Mouse (Mus musculus): ENCODE measurements around the gene Srebf2.
"Not testable (repeated sequence)": the region's sequence is repeated elsewhere in the genome, so short reads cannot be mapped to it uniquely, and the experiment has no call there.

The Srebf2 gene

GRCm38 (mm10) chr15:82146770-82147610 is at the start of gene Srebf2:
Gene Srebf2 (plus strand): TSS chr15:82147181.
- peak; percentile 100 for DNase-seq (ENCODE audit: low read depth, low spot score)

- peak; percentile 56 for DNase-seq (ENCODE audit: low read depth, low spot score)
Measured at GRCm38 (mm10) chr15:82106953-82107555, 39.9 kb upstream of the Srebf2 start.

- peak; percentile 25 for DNase-seq (ENCODE audit: low read depth, low spot score)
Measured at GRCm38 (mm10) chr15:82120544-82120943, 26.4 kb upstream of the Srebf2 start.

GRCm38 (mm10) chr15:82126690-82127089 is 20.3 kb upstream of the Srebf2 start:
- DNase-seq (ENCODE audit: low read depth, low spot score) = not testable (repeated sequence)

DNA sequence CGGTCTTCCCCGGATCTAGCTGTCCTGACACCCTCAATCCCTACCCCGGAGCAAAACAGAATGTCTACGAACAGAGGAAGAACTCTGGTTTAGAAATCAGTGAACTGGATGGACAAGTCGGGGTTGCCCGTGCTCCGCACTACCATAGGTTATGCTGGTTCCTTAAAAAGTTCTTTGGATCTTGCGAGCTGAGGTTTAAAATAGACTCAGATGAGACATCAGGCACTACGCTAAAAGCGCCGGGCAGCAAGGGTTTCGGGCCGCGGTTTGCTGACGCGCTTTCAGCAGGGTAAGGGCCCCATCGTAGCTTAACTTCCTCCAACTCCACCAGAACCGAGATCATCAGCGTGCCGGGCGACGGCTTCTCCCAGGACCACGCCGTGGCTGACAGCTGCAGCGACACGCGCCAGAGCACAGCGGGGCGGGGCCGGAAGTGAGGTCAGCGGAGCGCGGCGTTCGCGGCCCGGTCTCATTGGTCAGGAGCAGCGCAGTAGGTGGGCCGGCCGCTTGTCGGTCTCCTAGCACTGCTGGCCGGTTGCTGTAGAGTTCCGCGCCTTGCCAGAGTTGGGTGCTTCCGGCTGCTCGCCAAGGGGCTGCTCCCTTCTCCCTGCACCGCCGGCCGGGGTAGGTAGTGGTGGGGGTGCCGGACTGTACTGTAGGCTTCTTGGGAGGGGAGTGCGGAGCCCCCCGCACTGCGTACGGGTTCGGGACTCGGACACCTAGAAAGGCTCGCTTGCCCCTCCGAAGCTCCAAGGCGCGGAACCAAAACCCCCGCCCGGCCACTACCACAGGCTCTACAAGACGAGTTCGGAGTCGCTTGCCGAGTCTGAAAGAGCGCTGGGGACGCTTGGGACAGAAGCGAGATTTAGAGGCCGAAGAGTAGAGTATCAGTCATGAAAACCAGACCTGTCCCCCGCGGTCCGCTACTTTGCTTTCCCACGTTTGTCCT is 19.3 kb upstream of the Srebf2 start, which contains the start of gene Ccdc134:
Gene Ccdc134, plus strand, starts transcription at position 497 of the 949 bp plus-strand sequence.
- DNase-seq (ENCODE audit: low read depth, low spot score) = peak; percentile 93

DNA sequence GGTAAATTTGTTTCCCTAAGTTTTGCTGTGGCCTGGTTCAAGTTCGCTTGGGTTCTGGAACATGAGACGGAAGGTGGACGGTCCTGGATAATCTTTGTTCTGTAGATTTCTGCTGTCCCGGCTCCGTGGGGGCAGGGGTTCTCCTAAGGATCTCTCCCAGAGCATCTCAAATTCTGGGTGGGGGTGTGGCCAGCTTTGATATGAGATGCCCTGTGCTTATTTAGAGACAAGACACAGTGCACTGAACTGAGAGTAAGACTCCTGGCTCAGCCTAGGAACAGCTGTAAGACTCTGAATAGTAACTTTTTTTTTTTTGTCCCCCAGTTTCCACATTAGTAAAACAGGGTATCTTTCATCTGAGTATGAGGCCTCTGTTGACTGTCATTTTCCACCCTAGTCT is 18.6 kb upstream of the Srebf2 start:
- peak; percentile 46 for DNase-seq (ENCODE audit: low read depth, low spot score)

DNA sequence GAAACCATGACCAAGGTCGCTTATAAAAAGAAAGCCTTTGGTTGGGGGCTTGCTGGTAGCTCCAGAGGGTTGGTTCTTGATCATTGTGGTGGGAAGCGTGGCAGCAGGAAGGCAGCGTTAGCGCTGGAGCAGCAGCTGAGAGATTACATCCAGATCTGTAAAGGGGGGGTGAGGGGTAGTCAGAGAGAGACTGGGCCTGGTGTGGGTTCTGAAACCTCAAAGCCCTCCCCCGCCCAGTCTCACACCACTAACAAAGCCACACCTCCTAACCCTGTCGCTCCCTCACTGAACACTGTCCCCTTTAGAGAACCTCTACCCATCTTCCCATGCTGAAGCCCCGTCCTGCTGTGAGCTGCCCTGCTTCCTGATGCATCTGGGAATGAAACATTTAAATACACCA is 16.4 kb upstream of the Srebf2 start:
- DNase-seq (ENCODE audit: low read depth, low spot score) = no peak

DNA sequence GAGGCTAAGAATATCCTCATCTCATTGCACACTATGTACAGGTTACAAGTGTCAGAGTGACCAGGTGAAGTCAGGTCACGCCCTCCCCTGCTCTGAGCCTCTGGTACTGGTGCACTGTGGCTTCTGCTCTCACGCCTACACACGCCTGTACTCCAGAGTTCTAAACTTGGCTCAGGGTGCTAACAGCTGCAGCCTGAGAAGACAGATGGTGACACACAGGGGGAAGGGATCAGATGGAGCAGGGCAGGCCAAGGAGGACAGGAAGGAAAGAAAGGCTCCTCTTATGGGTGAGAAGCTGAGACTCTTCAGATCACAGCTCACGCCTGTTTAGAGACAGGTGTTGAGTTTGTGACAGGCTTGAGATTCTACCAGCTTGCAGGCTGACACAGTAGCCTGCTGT is 11.6 kb upstream of the Srebf2 start:
- DNase-seq (ENCODE audit: low read depth, low spot score) = no peak

- peak; percentile 77 for DNase-seq (ENCODE audit: low read depth, low spot score)
Measured at GRCm38 (mm10) chr15:82138565-82138964, 8.4 kb upstream of the Srebf2 start.

DNA sequence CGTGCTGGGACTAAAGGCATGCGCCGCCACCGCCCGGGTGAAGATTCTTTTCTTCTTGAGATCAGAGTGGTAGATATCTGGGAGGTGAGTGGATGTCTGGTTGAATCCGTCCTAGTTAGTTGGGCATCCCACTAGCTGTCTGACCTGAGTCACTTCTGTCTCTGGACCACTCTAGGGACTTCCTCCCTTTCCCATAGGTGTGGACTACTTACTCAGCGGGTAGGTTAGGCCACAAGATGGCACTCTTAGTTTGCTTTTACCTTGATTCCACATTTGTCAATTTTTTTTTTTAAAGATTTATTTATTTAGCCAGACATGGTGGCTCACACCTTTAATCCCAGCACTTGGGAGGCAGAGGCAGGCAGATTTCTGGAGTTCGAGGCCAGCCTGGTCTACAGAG is 7.8 kb upstream of the Srebf2 start:
- DNase-seq (ENCODE audit: low read depth, low spot score) = peak; percentile 41

DNA sequence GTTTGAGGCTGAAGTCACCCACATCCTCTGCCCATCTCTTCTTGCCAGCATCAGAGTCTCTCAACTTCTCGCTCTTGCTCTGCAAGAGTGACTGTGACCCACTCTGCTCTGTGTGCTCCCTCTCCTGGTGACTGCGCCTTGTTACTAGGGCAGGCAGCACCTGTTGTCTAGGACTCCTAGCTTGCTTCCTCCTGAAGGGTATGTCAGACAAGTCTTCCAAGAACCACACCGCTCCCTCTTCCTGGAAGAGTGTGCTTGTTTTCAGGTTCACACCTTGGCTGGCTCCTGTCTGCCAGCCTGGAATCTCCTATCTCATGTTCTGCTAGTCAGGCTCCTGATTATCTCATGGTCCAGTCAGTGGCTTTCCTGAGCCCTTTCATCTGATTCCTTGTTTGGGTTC is 6.6 kb upstream of the Srebf2 start:
- DNase-seq (ENCODE audit: low read depth, low spot score) = no peak

GRCm38 (mm10) chr15:82144157-82144556 is 2.8 kb upstream of the Srebf2 start:
- no peak for DNase-seq (ENCODE audit: low read depth, low spot score)

GRCm38 (mm10) chr15:82145408-82145807 is 1.6 kb upstream of the Srebf2 start:
- peak; percentile 86 for DNase-seq (ENCODE audit: low read depth, low spot score)

GRCm38 (mm10) chr15:82145851-82146769 is 871 bp upstream of the Srebf2 start:
- peak; percentile 44 for DNase-seq (ENCODE audit: low read depth, low spot score)

GRCm38 (mm10) chr15:82147611-82148111 is 680 bp downstream of the Srebf2 start:
- peak; percentile 60 for DNase-seq (ENCODE audit: low read depth, low spot score)

DNA sequence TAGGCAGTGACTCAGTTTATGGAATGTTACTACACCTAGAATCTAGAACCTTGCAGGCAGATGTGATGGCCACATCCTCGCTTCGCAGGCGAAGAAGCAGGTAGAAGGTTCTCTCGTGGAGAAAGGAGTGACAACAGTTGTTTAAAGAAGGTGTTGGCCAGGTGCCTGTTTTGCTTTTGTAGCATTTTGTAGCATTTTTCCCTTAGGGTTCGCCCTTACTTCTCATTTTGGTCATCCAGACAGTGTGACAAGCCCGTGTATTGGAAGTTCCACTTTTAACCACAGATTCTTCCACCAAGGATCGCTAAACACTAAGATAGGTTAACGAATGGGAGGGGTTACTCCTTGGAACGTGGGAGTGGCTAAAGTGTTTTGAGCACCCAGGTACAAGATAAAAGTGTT is 1.5 kb downstream of the Srebf2 start:
- DNase-seq (ENCODE audit: low read depth, low spot score) = peak; percentile 54

- DNase-seq (ENCODE audit: low read depth, low spot score) = no peak
Measured at GRCm38 (mm10) chr15:82150042-82150441, 3.1 kb downstream of the Srebf2 start.

DNA sequence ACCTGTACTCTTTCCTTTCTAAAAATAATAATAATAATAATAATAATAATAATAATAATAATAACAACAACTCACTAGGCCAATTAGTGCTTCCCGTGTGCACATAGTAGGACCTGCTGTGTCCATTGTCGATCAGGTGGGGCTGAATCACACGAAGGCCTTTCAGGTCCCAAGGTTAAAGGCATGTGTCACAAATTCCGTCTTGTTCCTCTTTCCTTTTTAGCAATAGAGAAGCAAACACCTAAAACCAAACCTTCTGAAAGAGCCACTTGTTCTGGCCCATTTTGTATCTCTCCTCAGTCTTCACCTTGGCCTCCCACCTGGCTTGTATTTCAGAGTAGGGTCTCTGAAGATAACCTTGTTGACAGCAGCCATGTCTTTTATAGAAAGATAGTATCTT is 4.2 kb downstream of the Srebf2 start:
- no peak for DNase-seq (ENCODE audit: low read depth, low spot score)

DNA sequence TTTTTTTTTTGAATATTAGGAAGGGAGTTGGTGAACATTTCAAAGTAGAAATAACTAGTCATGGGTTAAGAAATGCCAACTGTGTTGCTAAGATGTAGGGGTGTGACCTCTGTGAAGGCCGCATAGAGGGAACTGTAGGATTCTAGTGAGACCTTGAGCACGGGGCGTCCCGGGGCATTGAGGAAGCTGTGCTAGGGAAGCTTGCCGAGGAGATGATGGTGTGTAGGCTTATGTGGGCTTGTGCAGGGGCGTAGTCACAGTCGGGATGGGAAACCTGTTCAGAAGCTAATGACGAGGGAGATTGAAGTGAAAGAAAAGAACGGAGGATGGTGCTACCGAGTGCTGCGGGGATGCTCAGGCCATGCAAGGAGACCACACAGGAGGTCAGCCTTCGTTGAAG is 5.0 kb downstream of the Srebf2 start:
- DNase-seq (ENCODE audit: low read depth, low spot score) = peak; percentile 45

GRCm38 (mm10) chr15:82152435-82152834 is 5.5 kb downstream of the Srebf2 start:
- no peak for DNase-seq (ENCODE audit: low read depth, low spot score)

DNA sequence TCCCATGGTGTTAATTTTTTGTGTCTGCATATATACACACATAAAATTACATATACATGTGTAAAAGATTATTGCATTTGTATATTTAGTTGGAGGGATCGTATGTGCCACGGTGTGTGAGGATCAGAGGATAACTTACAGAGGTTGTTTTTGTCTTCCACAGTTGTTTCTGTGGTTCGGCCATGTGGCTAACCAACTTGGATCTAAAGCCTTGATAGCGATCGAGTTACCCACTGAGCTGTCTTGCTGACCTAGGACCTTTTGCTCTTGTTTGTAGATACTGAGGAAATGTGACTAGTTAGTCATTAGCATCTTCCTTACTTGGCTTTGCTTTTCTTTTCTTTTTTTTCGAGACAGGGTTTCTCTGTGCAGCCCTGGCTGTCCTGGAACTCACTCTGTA is 9.3 kb downstream of the Srebf2 start:
- DNase-seq (ENCODE audit: low read depth, low spot score) = no peak

All from R1 (cell line).